Mouse (Mus musculus): ENCODE measurements around the gene Gm17067. TPM values are rescaled to one million over a fixed set of nuclear protein-coding genes. Genes with fewer than 3 reads are reported as not detected.
"Not testable (repeated sequence)": the region's sequence is repeated elsewhere in the genome, so short reads cannot be mapped to it uniquely, and the experiment has no call there.

Gene Gm17067
- polyA plus RNA-seq (2012; rRNA removed), result not detected in 2 replicates

- not testable (repeated sequence) for DNase-seq (ENCODE audit: low read depth)
Observed at GRCm38 (mm10) chr7:42726917-42727316, at the start of gene Gm17067. Gene Gm17067, minus strand, starts transcription at chr7:42727017.

GRCm38 (mm10) chr7:42749836-42750235, 23.0 kb upstream of the Gm17067 start:
- TF ChIP-seq POLR2A (IDR thresholded peaks at IDR 0.05; ENCODE audit: borderline replicate concordance, extremely low read depth, insufficient read depth, insufficient read length, poor library complexity, severe bottlenecking), result no peak
- no peak for DNase-seq (ENCODE audit: low read depth)

DNA sequence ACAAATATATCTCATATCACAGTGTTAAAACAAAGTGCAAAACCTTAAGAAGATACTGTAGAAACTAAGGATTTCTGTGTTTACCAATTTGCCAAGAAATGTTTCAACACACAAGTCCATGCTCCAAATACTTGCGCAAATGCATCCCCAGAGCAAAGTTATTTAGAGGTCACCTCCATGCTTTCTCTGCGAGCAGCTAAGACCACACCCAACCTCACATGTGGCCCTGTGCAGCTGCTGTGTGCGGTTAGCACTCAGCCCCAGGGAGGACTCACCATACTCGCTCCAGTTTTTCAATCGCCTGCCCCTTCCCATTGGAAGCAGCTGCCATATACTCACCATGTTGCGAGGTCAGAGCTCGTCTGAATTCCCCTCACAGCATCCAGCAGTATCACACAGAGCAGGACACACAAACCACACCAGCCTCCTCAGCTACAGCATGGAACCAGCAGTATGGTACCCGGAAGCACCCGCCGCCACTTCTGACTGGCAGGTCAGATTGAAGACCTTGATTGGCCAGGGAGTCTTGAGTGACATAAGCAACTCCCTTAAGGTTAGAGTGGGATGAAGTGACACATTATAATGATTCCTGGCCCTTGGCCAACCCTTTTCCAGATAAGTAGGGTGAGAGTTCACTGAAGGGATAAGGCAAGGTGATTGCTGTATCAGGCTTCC, 11.9 kb upstream of the Gm17067 start:
- TF ChIP-seq POLR2A (IDR thresholded peaks at IDR 0.05; ENCODE audit: borderline replicate concordance, extremely low read depth, insufficient read depth, insufficient read length, poor library complexity, severe bottlenecking) (no peak), CTCF (IDR thresholded peaks at IDR 0.05; ENCODE audit: borderline replicate concordance, extremely low read depth, insufficient read depth, insufficient read length) (no peak)
- DNase-seq (ENCODE audit: low read depth), result no peak

DNA sequence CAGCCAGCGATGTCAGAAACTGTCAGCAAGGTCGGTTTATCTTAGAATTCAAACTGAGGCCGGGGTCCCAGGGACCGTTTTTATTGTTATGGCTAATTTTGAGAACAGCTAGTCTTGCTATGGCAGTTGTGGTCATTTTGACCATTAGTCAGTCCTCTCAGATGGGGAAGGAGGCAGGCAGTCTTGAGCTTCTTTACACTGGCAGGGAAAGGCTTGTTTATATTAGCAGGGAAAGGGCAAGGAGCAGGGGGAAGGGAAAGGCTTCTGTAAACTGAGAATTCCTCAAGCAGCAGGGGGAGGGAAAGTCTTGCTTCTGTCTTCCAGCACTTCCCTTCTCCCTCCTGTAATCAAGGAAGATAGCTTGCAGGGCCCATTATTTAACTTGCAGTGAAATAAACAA, 33.6 kb downstream of the Gm17067 start:
- DNase-seq (ENCODE audit: low read depth), result peak; percentile 22

DNA sequence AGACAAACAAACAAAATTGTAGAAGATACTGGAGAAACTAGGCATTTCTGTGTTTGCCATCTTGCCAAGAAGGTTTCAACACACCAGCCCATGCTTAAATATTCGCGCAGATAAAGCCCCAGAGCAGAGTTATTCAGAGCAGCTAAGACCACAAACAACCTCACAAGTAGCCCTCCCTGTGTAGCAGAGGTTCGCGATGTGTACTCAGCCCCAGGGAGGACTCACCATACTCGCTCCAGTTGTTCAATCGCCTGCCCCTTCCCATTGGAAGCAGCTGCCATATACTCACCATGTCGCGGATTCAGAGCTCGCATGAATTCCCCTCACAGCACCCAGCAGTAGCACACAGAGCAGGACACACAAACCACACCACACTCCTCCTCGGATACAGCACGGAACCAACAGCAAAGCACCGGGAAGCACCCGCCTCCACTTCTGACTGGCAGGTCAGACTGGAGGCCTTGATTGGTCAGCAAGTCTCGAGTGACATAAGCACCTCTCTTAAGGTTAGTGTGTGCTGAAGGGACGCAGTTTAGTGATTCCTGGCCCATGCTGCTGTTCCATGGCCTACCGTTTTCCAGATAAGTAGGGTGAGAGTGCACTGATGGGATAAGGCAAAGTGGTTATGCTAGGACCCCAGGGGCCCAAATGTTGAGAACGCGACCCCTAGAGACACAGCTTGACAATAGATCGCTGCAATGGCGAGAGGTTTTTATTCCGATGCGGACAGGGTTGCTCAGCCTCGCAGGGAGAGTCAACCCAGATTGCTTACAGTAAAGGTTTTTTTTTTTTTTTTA, 34.3 kb downstream of the Gm17067 start, which contains the start of gene Zfp975:
Zfp975 (minus strand) TSS at position 381 of the 797 bp plus-strand sequence.
- peak; percentile 25; the same call in 1 of the 2 replicates for TF ChIP-seq POLR2A (IDR thresholded peaks at IDR 0.05; ENCODE audit: borderline replicate concordance, extremely low read depth, insufficient read depth, insufficient read length, poor library complexity, severe bottlenecking)
- peak; percentile 95 for DNase-seq (ENCODE audit: low read depth)

- DNase-seq (ENCODE audit: low read depth), result not testable (repeated sequence)
Observed at GRCm38 (mm10) chr7:42680081-42680480, 46.7 kb downstream of the Gm17067 start.

DNA sequence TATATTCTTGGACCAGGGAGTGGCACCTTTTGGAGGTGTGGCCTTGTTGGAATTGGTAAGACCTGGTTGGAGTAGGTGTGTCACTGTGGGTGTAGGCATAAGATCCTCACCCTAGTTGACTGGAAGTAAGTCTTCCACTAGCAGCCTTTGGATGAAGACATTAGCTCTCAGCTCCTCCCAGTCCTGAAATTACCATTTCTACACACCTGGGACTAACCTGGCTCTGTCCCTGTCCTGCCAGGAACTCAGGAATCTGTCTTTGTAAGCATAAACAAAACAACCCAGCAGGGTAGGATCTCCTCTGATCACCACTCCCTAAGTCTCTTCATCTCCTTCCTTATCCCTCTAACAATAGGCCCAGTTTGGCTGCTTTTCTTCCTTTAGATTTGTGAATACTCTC, 47.2 kb downstream of the Gm17067 start:
- DNase-seq (ENCODE audit: low read depth), result not testable (repeated sequence)

DNA sequence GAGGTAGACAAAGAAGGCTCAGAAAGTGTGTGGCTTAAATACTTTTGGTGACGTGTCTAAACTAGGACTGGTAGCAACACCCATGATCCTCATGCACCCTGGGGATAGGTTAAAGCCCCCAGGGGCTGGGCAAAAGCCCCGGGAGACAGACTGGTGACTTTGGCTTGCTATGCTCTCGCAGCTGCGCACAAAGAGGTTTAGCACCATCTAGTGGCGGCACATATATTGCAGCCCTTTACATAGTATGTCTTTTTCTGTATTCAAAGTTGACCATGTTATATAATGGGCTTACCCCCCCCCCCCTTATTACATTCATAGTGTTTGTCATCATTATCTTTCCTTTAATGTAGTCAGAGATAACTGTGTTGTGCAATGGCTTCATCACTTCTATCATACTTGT, 66.7 kb downstream of the Gm17067 start:
- peak; percentile 7; the same call in 1 of the 2 replicates for TF ChIP-seq CTCF (IDR thresholded peaks at IDR 0.05; ENCODE audit: borderline replicate concordance, extremely low read depth, insufficient read depth, insufficient read length)
- DNase-seq (ENCODE audit: low read depth), result not testable (repeated sequence)

Other genes with a start within 250 kb of the Gm17067 start
- 17.0 and 17.7 TPM in 2 replicates for gene Zfp141, start 221.3 kb downstream of the Gm17067 start, polyA plus RNA-seq (2012; rRNA removed)
- gene Gm21028, start 148.4 kb downstream of the Gm17067 start, polyA plus RNA-seq (2012; rRNA removed), result not detected in 2 replicates
- gene Zfp977, start 134.5 kb downstream of the Gm17067 start, polyA plus RNA-seq (2012; rRNA removed), result 0.52 and 1.0 TPM in 2 replicates
- 1.5 and 2.5 TPM in 2 replicates for gene Zfp976, start 84.4 kb downstream of the Gm17067 start, polyA plus RNA-seq (2012; rRNA removed)
- 2.5 and 4.0 TPM in 2 replicates for gene Zfp975, start 34.3 kb downstream of the Gm17067 start, polyA plus RNA-seq (2012; rRNA removed)
- not detected in 2 replicates for gene Vmn2r62, start 66.5 kb upstream of the Gm17067 start, polyA plus RNA-seq (2012; rRNA removed)
- not detected in 2 replicates for gene Gm2381, start 140.2 kb upstream of the Gm17067 start, polyA plus RNA-seq (2012; rRNA removed)
- gene Vmn2r63, start 206.8 kb upstream of the Gm17067 start, polyA plus RNA-seq (2012; rRNA removed), result not detected in 2 replicates

Data from brain, embryonic 14.5 days (tissue).